Mouse (Mus musculus): ENCODE data around the gene Ctsll3. TPM values are rescaled to one million over a fixed set of nuclear protein-coding genes. Genes with fewer than 3 reads are reported as not detected.

Ctsll3 gene
- polyA plus RNA-seq, 1 experiment from 2014 or later: not detected

DNA sequence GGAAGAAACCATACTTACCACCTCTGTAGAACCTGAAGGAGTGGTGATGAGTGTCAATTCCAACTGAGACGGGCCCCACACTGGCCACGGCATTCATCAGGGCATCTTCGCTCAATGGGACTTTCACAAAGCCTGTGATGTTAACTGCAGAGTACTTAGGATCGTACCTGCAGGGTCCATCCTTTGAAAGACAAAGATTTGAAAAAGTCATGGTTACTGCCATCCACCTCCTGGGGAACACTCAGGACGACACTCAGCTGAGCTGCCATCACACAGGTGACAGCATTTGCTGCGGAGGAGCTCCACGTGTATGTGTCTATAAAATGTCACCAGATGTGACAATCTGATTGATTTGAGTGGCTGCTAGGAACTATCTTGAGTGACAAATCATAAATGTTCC, 19.3 kb downstream of the Ctsll3 start:
- H3K4me3 ChIP-seq: no peak overlapping the region
- H3K27ac ChIP-seq: no peak overlapping the region
- no peaks in the 10 kb centered on the region for H3K4me1 ChIP-seq (replicated peaks)
- DNase-seq (ENCODE audit: low spot score): no peak
- H3K9me3 ChIP-seq: no peaks in the 10 kb centered on the region
- no peaks in the 10 kb centered on the region for H3K36me3 ChIP-seq
- no peaks in the 10 kb centered on the region for H3K27me3 ChIP-seq (ENCODE audit: insufficient read depth, poor library complexity, severe bottlenecking)
- WGBS: 88% methylated on average over 7 of the region's 7 CpGs

DNA sequence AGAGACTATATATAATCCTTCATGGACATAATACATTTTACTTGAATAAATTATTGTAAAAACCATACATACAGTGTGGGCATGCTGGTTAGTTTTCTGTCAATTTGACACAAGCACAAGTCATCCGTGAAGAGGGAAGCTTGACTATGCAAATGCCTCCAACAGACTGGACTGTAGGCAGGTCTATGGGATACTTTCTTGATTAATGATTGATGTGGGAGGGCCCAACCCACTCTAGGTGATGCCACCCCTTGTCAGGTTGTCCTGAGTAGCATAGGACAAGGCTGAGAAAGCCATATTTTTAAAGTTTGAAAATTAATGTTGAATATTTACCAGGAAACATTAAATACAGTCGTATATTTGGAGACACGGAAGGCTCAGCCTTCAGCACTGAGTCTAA, 22.1 kb downstream of the Ctsll3 start:
- Histone ChIP-seq H3K27me3 (ENCODE audit: insufficient read depth, poor library complexity, severe bottlenecking) (no peaks in the 10 kb centered on the region), H3K4me3 (no peak overlapping the region), H3K4me1 (replicated peaks) (no peaks in the 10 kb centered on the region), H3K9me3 (no peaks in the 10 kb centered on the region), H3K36me3 (no peaks in the 10 kb centered on the region), H3K27ac (no peak overlapping the region)
- WGBS: 94% methylated on average over 3 of the region's 3 CpGs
- DNase-seq (ENCODE audit: low spot score): no peak

DNA sequence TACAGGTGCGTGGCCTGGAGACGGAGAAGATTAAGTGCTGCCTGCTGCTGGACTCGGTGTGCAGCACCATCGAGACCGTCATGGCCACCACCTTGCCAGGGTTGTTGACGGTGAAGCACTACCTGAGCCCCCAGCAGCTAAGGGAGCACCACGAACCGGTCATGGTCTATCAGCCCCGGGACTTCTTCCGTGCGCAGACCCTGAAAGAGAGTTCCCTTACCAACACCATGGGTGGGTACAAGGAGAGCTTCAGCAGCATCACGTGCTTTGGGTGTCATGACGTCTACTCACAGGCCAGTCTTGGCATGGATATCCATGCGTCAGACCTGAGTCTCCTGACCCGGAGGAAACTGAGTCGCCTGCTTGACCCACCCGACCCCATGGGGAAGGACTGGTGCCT, 41.5 kb downstream of the Ctsll3 start:
- 95% methylated on average over 17 of the region's 17 CpGs for WGBS

DNA sequence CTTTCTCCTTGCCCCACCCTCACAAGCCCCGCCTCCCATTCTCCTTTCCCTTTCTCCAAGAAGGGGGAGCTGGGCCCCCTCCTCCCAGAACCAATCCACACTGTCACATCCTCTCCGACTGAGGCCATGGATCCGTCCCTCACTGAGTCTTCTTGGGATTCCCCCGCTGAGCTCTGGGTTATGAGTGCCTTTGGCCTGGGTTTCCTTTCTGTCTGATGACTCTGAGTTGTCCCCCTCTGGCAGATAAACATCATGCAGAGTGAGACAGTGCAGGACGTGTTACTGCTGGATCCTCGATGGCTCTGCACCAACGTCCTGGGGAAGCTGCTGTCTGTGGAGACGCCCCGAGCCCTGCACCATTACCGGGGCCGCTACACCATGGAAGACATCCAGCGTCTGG, 42.3 kb downstream of the Ctsll3 start:
- WGBS: 91% methylated on average over 12 of the region's 12 CpGs
- DNase-seq (ENCODE audit: low spot score): no peak
- H3K4me3 ChIP-seq: no peak overlapping the region
- no peak overlapping the region for H3K27ac ChIP-seq
- no peaks in the 10 kb centered on the region for H3K27me3 ChIP-seq (ENCODE audit: insufficient read depth, poor library complexity, severe bottlenecking)
- H3K4me1 ChIP-seq (replicated peaks): no peaks in the 10 kb centered on the region
- H3K9me3 ChIP-seq: no peaks in the 10 kb centered on the region
- peaks cover 58% of the 10 kb centered on the region for H3K36me3 ChIP-seq

More for the DNA sequence above, 41.5 kb downstream of the Ctsll3 start:
- no peak overlapping the region for H3K4me3 ChIP-seq
- no peak overlapping the region for H3K27ac ChIP-seq
- H3K4me1 ChIP-seq (replicated peaks): no peaks in the 10 kb centered on the region
- H3K9me3 ChIP-seq: no peaks in the 10 kb centered on the region
- H3K27me3 ChIP-seq (ENCODE audit: insufficient read depth, poor library complexity, severe bottlenecking): no peaks in the 10 kb centered on the region
- peaks cover 54% of the 10 kb centered on the region for H3K36me3 ChIP-seq
- DNase-seq (ENCODE audit: low spot score): no peak

DNA sequence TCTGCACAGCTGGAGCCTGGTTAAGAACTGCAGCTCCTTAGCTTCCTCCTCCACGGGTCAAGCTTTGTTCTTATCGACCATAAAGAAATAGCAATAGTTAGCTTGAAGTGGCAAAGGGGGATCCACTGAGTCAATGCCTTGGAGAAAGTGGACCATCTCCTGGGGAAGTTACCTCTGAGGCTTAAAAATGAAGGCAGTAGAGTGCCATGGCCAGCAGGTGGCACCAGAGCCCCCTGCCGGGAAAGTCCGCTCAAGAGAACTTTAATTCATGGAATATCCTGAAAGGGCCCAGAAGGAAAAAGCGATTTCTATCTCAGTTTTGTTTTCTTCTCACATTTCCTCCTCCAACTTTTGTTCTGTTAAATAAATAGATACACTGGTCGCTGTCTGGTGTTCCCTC, 43.5 kb downstream of the Ctsll3 start:
- no peaks in the 10 kb centered on the region for H3K27me3 ChIP-seq (ENCODE audit: insufficient read depth, poor library complexity, severe bottlenecking)
- peaks cover 65% of the 10 kb centered on the region for H3K36me3 ChIP-seq
- peak; percentile 46 for DNase-seq (ENCODE audit: low spot score)
- no peak overlapping the region for H3K27ac ChIP-seq
- no peak overlapping the region for H3K4me3 ChIP-seq
- H3K9me3 ChIP-seq: no peaks in the 10 kb centered on the region
- no peaks in the 10 kb centered on the region for H3K4me1 ChIP-seq (replicated peaks)
- 47% methylated on average over 6 of the region's 6 CpGs for WGBS

DNA sequence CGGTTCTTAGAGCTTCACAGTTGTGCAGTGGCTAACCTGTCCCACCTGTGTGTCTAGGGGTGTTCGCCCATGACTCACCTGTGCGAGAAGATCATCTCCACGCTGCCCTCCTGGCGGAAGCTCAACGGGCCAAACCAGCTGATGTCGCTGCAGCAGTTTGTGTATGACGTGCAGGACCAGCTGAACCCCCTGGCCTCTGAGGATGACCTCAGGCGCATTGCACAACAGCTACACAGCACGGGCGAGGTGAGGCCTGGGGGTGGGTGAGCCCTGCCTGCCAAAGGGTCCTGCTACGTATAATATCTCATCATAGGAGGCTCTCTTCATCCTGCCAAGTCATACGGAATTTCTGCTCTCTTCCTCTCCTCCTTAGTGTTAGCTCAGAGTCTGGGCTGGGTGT, 45.4 kb downstream of the Ctsll3 start:
- peaks cover 5% of the 10 kb centered on the region; the same call in 1 of the 2 replicates for H3K9me3 ChIP-seq
- DNase-seq (ENCODE audit: low spot score): no peak
- 93% methylated on average over 13 of the region's 13 CpGs for WGBS
- H3K36me3 ChIP-seq: peaks cover 71% of the 10 kb centered on the region
- H3K27me3 ChIP-seq (ENCODE audit: insufficient read depth, poor library complexity, severe bottlenecking): no peaks in the 10 kb centered on the region
- H3K27ac ChIP-seq: no peak overlapping the region
- H3K4me1 ChIP-seq (replicated peaks): no peaks in the 10 kb centered on the region
- H3K4me3 ChIP-seq: no peak overlapping the region

DNA sequence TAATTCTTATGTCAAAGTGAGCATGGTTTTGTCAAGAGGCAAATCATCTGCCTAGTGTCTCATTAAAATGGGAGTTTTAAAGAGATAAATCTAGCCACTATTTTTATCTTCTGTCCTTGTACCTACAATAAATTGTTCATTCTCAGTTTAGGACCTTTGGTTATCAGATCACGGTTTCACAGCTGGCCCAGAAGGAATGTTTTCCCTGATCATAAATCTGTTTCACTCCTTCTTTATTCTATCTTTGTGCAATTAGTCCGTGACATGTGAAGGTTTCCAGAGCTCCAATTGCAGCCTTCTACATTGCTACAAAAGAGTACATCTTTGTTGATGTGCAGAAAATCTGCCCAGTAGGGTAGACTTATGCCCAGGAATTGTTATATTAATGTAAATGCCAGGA, 47.4 kb downstream of the Ctsll3 start:
- Histone ChIP-seq H3K27ac (no peak overlapping the region), H3K4me3 (no peak overlapping the region), H3K9me3 (peaks cover 8% of the 10 kb centered on the region; the same call in 1 of the 2 replicates), H3K27me3 (ENCODE audit: insufficient read depth, poor library complexity, severe bottlenecking) (no peaks in the 10 kb centered on the region), H3K36me3 (peaks cover 74% of the 10 kb centered on the region), H3K4me1 (replicated peaks) (no peaks in the 10 kb centered on the region)
- 95% methylated on average over 2 of the region's 2 CpGs for WGBS
- DNase-seq (ENCODE audit: low spot score): no peak

DNA sequence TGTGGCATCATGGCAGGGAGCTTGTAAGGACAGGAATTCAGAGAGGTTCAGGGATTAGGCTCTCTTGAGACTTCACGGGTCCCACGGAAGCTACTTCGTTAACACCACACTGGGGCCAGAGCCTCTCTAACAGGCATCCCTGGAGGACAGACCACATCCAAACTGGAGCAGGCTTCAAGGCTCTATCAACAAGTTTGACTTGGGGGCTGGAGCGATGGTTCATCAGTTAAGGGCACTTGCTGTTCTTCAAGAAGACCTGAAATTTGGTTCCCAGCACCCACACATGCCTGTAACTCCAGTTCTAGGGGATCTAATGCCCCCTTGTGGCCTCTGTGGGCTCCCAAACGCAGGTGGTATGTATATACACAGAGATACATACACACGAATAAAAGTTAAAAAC, 49.4 kb downstream of the Ctsll3 start:
- DNase-seq (ENCODE audit: low spot score): no peak
- H3K27me3 ChIP-seq (ENCODE audit: insufficient read depth, poor library complexity, severe bottlenecking): no peaks in the 10 kb centered on the region
- no peak overlapping the region for H3K4me3 ChIP-seq
- H3K36me3 ChIP-seq: peaks cover 87% of the 10 kb centered on the region
- 97% methylated on average over 6 of the region's 6 CpGs for WGBS
- no peak overlapping the region for H3K27ac ChIP-seq
- peaks cover 8% of the 10 kb centered on the region; the same call in 1 of the 2 replicates for H3K9me3 ChIP-seq
- H3K4me1 ChIP-seq (replicated peaks): no peaks in the 10 kb centered on the region

DNA sequence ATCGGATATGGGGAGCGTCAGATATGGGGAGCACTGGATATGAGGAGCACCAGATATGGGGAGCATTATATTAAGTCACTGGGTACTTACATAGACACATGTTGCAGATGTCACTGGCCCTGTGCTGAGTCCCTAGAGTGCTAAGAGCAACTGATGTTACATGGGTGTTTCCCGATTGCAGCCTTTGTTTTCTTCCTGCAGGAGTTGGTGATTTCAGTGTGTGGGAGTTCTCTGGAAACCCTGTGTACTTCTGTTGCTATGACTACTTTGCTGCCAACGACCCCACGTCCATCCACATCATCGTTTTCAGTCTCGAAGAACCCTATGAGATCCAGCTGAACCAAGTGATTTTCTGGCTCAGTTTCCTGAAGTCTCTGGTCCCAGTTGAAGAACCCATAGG, 51.7 kb downstream of the Ctsll3 start:
- Histone ChIP-seq H3K27ac (no peak overlapping the region), H3K9me3 (peaks cover 8% of the 10 kb centered on the region; the same call in 1 of the 2 replicates), H3K36me3 (peaks cover 76% of the 10 kb centered on the region), H3K4me3 (no peak overlapping the region), H3K27me3 (ENCODE audit: insufficient read depth, poor library complexity, severe bottlenecking) (no peaks in the 10 kb centered on the region), H3K4me1 (replicated peaks) (0 out of 2 replicates have a peak, but pooled peaks cover 5% of the 10 kb centered on the region)
- WGBS: 90% methylated on average over 7 of the region's 7 CpGs
- DNase-seq (ENCODE audit: low spot score): no peak

DNA sequence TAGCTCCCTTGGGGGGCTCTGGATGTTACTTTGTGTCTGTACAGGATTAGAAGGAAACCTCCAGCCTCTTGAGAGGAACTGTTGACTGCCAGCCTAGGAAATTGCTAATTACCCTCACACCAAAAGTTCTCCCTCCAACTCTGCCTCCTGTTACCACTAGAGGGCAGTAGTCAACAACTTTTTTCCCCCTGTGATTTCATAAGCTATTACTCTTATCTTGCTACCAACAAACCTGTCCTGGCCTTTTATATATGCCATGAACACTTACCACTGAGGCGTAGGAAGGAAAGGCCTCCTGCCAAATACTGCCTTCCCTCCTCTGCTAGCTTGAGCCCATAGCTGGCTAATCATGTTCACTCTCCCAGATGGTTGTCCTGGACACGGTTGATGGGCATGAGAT, 54.1 kb downstream of the Ctsll3 start:
- 94% methylated on average over 2 of the region's 2 CpGs for WGBS
- H3K27me3 ChIP-seq (ENCODE audit: insufficient read depth, poor library complexity, severe bottlenecking): no peaks in the 10 kb centered on the region
- no peak for DNase-seq (ENCODE audit: low spot score)
- no peak overlapping the region for H3K27ac ChIP-seq
- H3K36me3 ChIP-seq: peaks cover 61% of the 10 kb centered on the region
- 0 out of 2 replicates have a peak, but pooled peaks cover 5% of the 10 kb centered on the region for H3K4me1 ChIP-seq (replicated peaks)
- H3K4me3 ChIP-seq: no peak overlapping the region
- peaks cover 8% of the 10 kb centered on the region; the same call in 1 of the 2 replicates for H3K9me3 ChIP-seq

Other genes starting within 250 kb of the Ctsll3 start
- gene Dapk1, start 200.9 kb downstream of the Ctsll3 start, polyA plus RNA-seq (2016; fragmentation: Nextera tagmentation; extraction: Ambion mirVana): 19.8 and 23.6 TPM in 2 replicates
- gene BC051665, start 16.5 kb downstream of the Ctsll3 start, polyA plus RNA-seq (2016; fragmentation: Nextera tagmentation; extraction: Ambion mirVana): not detected in 2 replicates
- gene 4930486L24Rik, start 61.6 kb upstream of the Ctsll3 start, polyA plus RNA-seq (2016; fragmentation: Nextera tagmentation; extraction: Ambion mirVana): 0.11 TPM in 1 of 2 replicates, not detected in the other
- 0.24 TPM in 1 of 2 replicates, not detected in the other for gene Gm49392, start 94.0 kb upstream of the Ctsll3 start, polyA plus RNA-seq (2016; fragmentation: Nextera tagmentation; extraction: Ambion mirVana)
- gene Ctla2b, start 94.6 kb upstream of the Ctsll3 start, polyA plus RNA-seq (2016; fragmentation: Nextera tagmentation; extraction: Ambion mirVana): 1.3 and 2.2 TPM in 2 replicates
- not detected in 2 replicates for gene Tpbpb, start 102.0 kb upstream of the Ctsll3 start, polyA plus RNA-seq (2016; fragmentation: Nextera tagmentation; extraction: Ambion mirVana)
- not detected in 2 replicates for gene Gm49393, start 132.7 kb upstream of the Ctsll3 start, polyA plus RNA-seq (2016; fragmentation: Nextera tagmentation; extraction: Ambion mirVana)
- gene Gm49391, start 133.7 kb upstream of the Ctsll3 start, polyA plus RNA-seq (2016; fragmentation: Nextera tagmentation; extraction: Ambion mirVana): 1.1 and 1.8 TPM in 2 replicates
- 12.6 and 13.7 TPM in 2 replicates for gene Ctla2a, start 133.8 kb upstream of the Ctsll3 start, polyA plus RNA-seq (2016; fragmentation: Nextera tagmentation; extraction: Ambion mirVana)
- gene Tpbpa, start 139.1 kb upstream of the Ctsll3 start, polyA plus RNA-seq (2016; fragmentation: Nextera tagmentation; extraction: Ambion mirVana): not detected in 2 replicates
- not detected in 2 replicates for gene Ctsj, start 203.1 kb upstream of the Ctsll3 start, polyA plus RNA-seq (2016; fragmentation: Nextera tagmentation; extraction: Ambion mirVana)
- gene Ctsq, start 237.8 kb upstream of the Ctsll3 start, polyA plus RNA-seq (2016; fragmentation: Nextera tagmentation; extraction: Ambion mirVana): not detected in 2 replicates